Mouse (Mus musculus): ENCODE measurements around the gene Clic3. TPM values are rescaled to one million over a fixed set of nuclear protein-coding genes. Genes with fewer than 3 reads are reported as not detected.

Clic3 gene
- polyA plus RNA-seq, 2 experiments from 2014 or later, result 2.0 to 2.2 TPM

GRCm38 (mm10) chr2:25450853-25451647 lies 5.6 kb upstream of the Clic3 start:
- ATAC-seq, result no peak

GRCm38 (mm10) chr2:25452951-25453350 lies 3.7 kb upstream of the Clic3 start:
- ATAC-seq, result no peak

GRCm38 (mm10) chr2:25457022-25457896 lies 621 bp downstream of the Clic3 start:
- ATAC-seq, result no peak

- no peak for ATAC-seq
Observed at GRCm38 (mm10) chr2:25458911-25459310, 2.3 kb downstream of the Clic3 start.

- ATAC-seq, result no peak
Observed at GRCm38 (mm10) chr2:25460135-25460534, 3.5 kb downstream of the Clic3 start.

- ATAC-seq, result peak; percentile 84
Observed at GRCm38 (mm10) chr2:25460551-25461309, 4.1 kb downstream of the Clic3 start, which contains the start of gene Paxx. Gene Paxx (minus strand): TSS chr2:25461094.

GRCm38 (mm10) chr2:25461407-25461806 lies 4.8 kb downstream of the Clic3 start:
- no peak for ATAC-seq

- no peak for ATAC-seq
Observed at GRCm38 (mm10) chr2:25463630-25464029, 7.0 kb downstream of the Clic3 start.

- no peak for ATAC-seq
Observed at GRCm38 (mm10) chr2:25465256-25465655, 8.6 kb downstream of the Clic3 start.

- peak; percentile 85 for ATAC-seq
Observed at GRCm38 (mm10) chr2:25465816-25466635, 9.4 kb downstream of the Clic3 start.

GRCm38 (mm10) chr2:25467606-25468303 lies 11.1 kb downstream of the Clic3 start:
- no peak for ATAC-seq

GRCm38 (mm10) chr2:25468962-25469915 lies 12.6 kb downstream of the Clic3 start:
- ATAC-seq, result no peak

- no peak for ATAC-seq
Observed at GRCm38 (mm10) chr2:25469969-25470368, 13.3 kb downstream of the Clic3 start, which contains the start of gene Ptgds. Gene Ptgds (minus strand): TSS chr2:25470046.

GRCm38 (mm10) chr2:25472550-25472949 lies 15.9 kb downstream of the Clic3 start:
- no peak for ATAC-seq

- ATAC-seq, result no peak
Observed at GRCm38 (mm10) chr2:25477541-25477940, 20.9 kb downstream of the Clic3 start.

- ATAC-seq, result no peak
Observed at GRCm38 (mm10) chr2:25477967-25478675, 21.5 kb downstream of the Clic3 start.

- ATAC-seq, result no peak
Observed at GRCm38 (mm10) chr2:25479551-25480311, 23.1 kb downstream of the Clic3 start.

GRCm38 (mm10) chr2:25480541-25480940 lies 23.9 kb downstream of the Clic3 start:
- no peak for ATAC-seq

Measured in activated CD4-positive, CD25-positive, alpha-beta regulatory T cell, adult 4 months (primary cell).